ENCODE assay signal across 28 mouse cellular contexts in genomic region chr5:148647644-148648043, GRCm38 (mm10).
DNase-seq lines count a peak whose midpoint lies in the region; ATAC-seq and TF ChIP-seq lines count a peak whose summit lies in the region.
"Had no signal": no experiment of that assay in that cellular context is flagged by ENCODE, and none has a peak within 500 bp of the region (broad histone marks: within the 10 kb centered on the region; RNA-seq: fewer than 3 reads in every experiment).

No protein-coding gene starts in this region.

- no peak for TF ChIP-seq CTCF in intestine, postnatal 0 days (IDR thresholded peaks at IDR 0.05; ENCODE audit: low read depth)

- no peaks in the 10 kb centered on the region for H3K79me2 ChIP-seq in macrophage (ENCODE audit: inconsistent target)

- no peak overlapping the region for H3K4me3 ChIP-seq in intestine, postnatal 0 days (ENCODE audit: low read depth, low read length)
- H3K4me3 ChIP-seq in intestine, embryonic 16.5 days (ENCODE audit: low read length): no peak overlapping the region
- no peak overlapping the region for H3K4me3 ChIP-seq in macrophage (ENCODE audit: inconsistent target)
- H3K4me3 ChIP-seq in forebrain, embryonic 10.5 days: no peak overlapping the region
- H3K4me3 ChIP-seq in hindbrain, embryonic 16.5 days (ENCODE audit: low read length): no peak overlapping the region
- H3K4me3 ChIP-seq: embryonic facial prominence, embryonic 12.5 days; embryonic facial prominence, embryonic 15.5 days; forebrain, embryonic 12.5 days; hindbrain, embryonic 13.5 days had no signal

- no peak overlapping the region for H3K9ac ChIP-seq in intestine, postnatal 0 days (ENCODE audit: low read depth, low read length)
- no peak overlapping the region for H3K9ac ChIP-seq in intestine, embryonic 16.5 days (ENCODE audit: low read depth, low read length)
- H3K9ac ChIP-seq in hindbrain, embryonic 16.5 days (ENCODE audit: low read depth, low read length): no peak overlapping the region
- H3K9ac ChIP-seq: embryonic facial prominence, embryonic 12.5 days; embryonic facial prominence, embryonic 15.5 days; forebrain, embryonic 12.5 days; hindbrain, embryonic 13.5 days had no signal

- ATAC-seq in intestine, postnatal 0 days: peak; percentile 35
- ATAC-seq in intestine, embryonic 16.5 days: no peak
- no peak for ATAC-seq in hindbrain, embryonic 16.5 days
- ATAC-seq: CD4-positive, CD25-positive, alpha-beta regulatory T cell, adult 4 months; forebrain, embryonic 16.5 days; hindbrain, postnatal 0 days; inflammation-experienced regulatory T-cells, adult 6 months had no signal

- 0 out of 2 replicates have a peak, but pooled peaks cover 4% of the 10 kb centered on the region for H3K4me1 ChIP-seq in intestine, postnatal 0 days (replicated peaks; ENCODE audit: control insufficient read depth, insufficient read depth, low read length)
- H3K4me1 ChIP-seq in intestine, embryonic 16.5 days (ENCODE audit: control insufficient read depth, insufficient read depth, low read length): peaks cover 17% of the 10 kb centered on the region; the same call in 1 of the 2 replicates
- peaks cover 19% of the 10 kb centered on the region for H3K4me1 ChIP-seq in forebrain, embryonic 10.5 days
- H3K4me1 ChIP-seq in hindbrain, embryonic 16.5 days (ENCODE audit: control insufficient read depth, insufficient read depth, low read depth, low read length): no peaks in the 10 kb centered on the region
- H3K4me1 ChIP-seq: embryonic facial prominence, embryonic 12.5 days; forebrain, embryonic 12.5 days; hindbrain, embryonic 13.5 days had no signal

- WGBS in intestine, postnatal 0 days: 50% methylated on average over 2 of the region's 2 CpGs
- WGBS in intestine, embryonic 16.5 days: 48% methylated on average over 2 of the region's 2 CpGs
- WGBS in macrophage (ENCODE audit: missing documents): 34% methylated on average over 2 of the region's 2 CpGs
- WGBS in forebrain, embryonic 10.5 days: 72% methylated on average over 2 of the region's 2 CpGs
- 52% methylated on average over 2 of the region's 2 CpGs for WGBS in hindbrain, embryonic 16.5 days

- H3K27me3 ChIP-seq in intestine, postnatal 0 days (replicated peaks; ENCODE audit: control insufficient read depth, insufficient read depth, low read length): no peaks in the 10 kb centered on the region
- H3K27me3 ChIP-seq in intestine, embryonic 16.5 days (replicated peaks; ENCODE audit: control insufficient read depth, insufficient read depth, low read length): no peaks in the 10 kb centered on the region
- H3K27me3 ChIP-seq in splenic B cell, adult 2 months (ENCODE audit: control insufficient read depth, insufficient read depth, low read length, poor library complexity, severe bottlenecking): no peaks in the 10 kb centered on the region
- H3K27me3 ChIP-seq in forebrain, embryonic 10.5 days (ENCODE audit: poor library complexity, severe bottlenecking): no peaks in the 10 kb centered on the region
- no peaks in the 10 kb centered on the region for H3K27me3 ChIP-seq in hindbrain, embryonic 16.5 days (replicated peaks; ENCODE audit: control insufficient read depth, insufficient read depth, low read length)
- H3K27me3 ChIP-seq: embryonic facial prominence, embryonic 12.5 days; embryonic facial prominence, embryonic 15.5 days; forebrain, embryonic 12.5 days; hindbrain, embryonic 13.5 days had no signal

- H3K27ac ChIP-seq in intestine, postnatal 0 days (ENCODE audit: low read depth, low read length): no peak overlapping the region
- no peak overlapping the region for H3K27ac ChIP-seq in intestine, embryonic 16.5 days (ENCODE audit: low read length)
- H3K27ac ChIP-seq in macrophage: peak overlapping the region; percentile 25; the same call in 1 of the 2 replicates
- H3K27ac ChIP-seq in forebrain, embryonic 10.5 days: no peak overlapping the region
- no peak overlapping the region for H3K27ac ChIP-seq in hindbrain, embryonic 16.5 days (ENCODE audit: low read depth, low read length)
- H3K27ac ChIP-seq: embryonic facial prominence, embryonic 12.5 days; embryonic facial prominence, embryonic 15.5 days; forebrain, embryonic 12.5 days; hindbrain, embryonic 13.5 days; hindbrain, postnatal 0 days had no signal

- H3K4me2 ChIP-seq in intestine, postnatal 0 days (replicated peaks; ENCODE audit: low read depth): no peak overlapping the region
- H3K4me2 ChIP-seq in intestine, embryonic 16.5 days (ENCODE audit: low read depth, low read length): no peak overlapping the region
- no peak overlapping the region for H3K4me2 ChIP-seq in hindbrain, embryonic 16.5 days (ENCODE audit: low read length)
- H3K4me2 ChIP-seq: embryonic facial prominence, embryonic 12.5 days; embryonic facial prominence, embryonic 15.5 days; forebrain, embryonic 12.5 days; heart, embryonic 11.5 days; hindbrain, embryonic 13.5 days had no signal

- H3K36me3 ChIP-seq in intestine, postnatal 0 days (ENCODE audit: control insufficient read depth, insufficient read depth): no peaks in the 10 kb centered on the region
- no peaks in the 10 kb centered on the region for H3K36me3 ChIP-seq in intestine, embryonic 16.5 days (ENCODE audit: control insufficient read depth, insufficient read depth, low read length)
- H3K36me3 ChIP-seq in macrophage (ENCODE audit: inconsistent target): no peaks in the 10 kb centered on the region
- H3K36me3 ChIP-seq in splenic B cell, adult 2 months (ENCODE audit: control insufficient read depth, insufficient read depth, low read length, poor library complexity, severe bottlenecking): no peaks in the 10 kb centered on the region
- H3K36me3 ChIP-seq in forebrain, embryonic 10.5 days (replicated peaks): no peaks in the 10 kb centered on the region
- no peaks in the 10 kb centered on the region for H3K36me3 ChIP-seq in hindbrain, embryonic 16.5 days (ENCODE audit: control insufficient read depth, insufficient read depth, low read length)
- H3K36me3 ChIP-seq: embryonic facial prominence, embryonic 12.5 days; embryonic facial prominence, embryonic 15.5 days; forebrain, embryonic 12.5 days; G1E; hindbrain, embryonic 13.5 days had no signal

- DNase-seq in Muller cell, postnatal 12 days (ENCODE audit: inconsistent ontology term): peak; percentile 31
- DNase-seq in splenic B cell, adult 2 months (ENCODE audit: low read depth, low spot score): peak; percentile 33
- no peak for DNase-seq in forebrain, embryonic 10.5 days (ENCODE audit: extremely low spot score, low spot score)
- no peak for DNase-seq in spleen, adult 18-20 months
- DNase-seq: adrenal gland, adult 2 months; adrenal gland, postnatal 14 days; cerebellum, adult 11 months; cerebellum, adult 2 months; cerebellum, adult 9-11 months; cerebellum, postnatal 25 days; gastrocnemius, postnatal 10 days; gastrocnemius, postnatal 36 days; heart, adult 11 months; kidney, adult 11 months had no signal

- H3K9me3 ChIP-seq in intestine, postnatal 0 days (ENCODE audit: control insufficient read depth): no peaks in the 10 kb centered on the region
- no peaks in the 10 kb centered on the region for H3K9me3 ChIP-seq in intestine, embryonic 16.5 days (ENCODE audit: control insufficient read depth, low read length)
- peaks cover 4% of the 10 kb centered on the region; the same call in 1 of the 2 replicates for H3K9me3 ChIP-seq in forebrain, embryonic 10.5 days
- no peaks in the 10 kb centered on the region for H3K9me3 ChIP-seq in hindbrain, embryonic 16.5 days (ENCODE audit: control insufficient read depth, low read length)
- H3K9me3 ChIP-seq: embryonic facial prominence, embryonic 12.5 days; embryonic facial prominence, embryonic 15.5 days; forebrain, embryonic 12.5 days; hindbrain, embryonic 13.5 days had no signal

Comparison
In these comparisons a context has a peak if more than half of its experiments do, and no peak if none do; other contexts are left out.
1. DNase-seq: peak in Muller cell, postnatal 12 days (single experiment) and splenic B cell, adult 2 months (single experiment); none in forebrain, embryonic 10.5 days (single experiment) and spleen, adult 18-20 months (0 of 2).